Mouse (Mus musculus) liver, postnatal 0 days (tissue): ENCODE measurements around the gene Comtd1.

Source experiments
- CTCF ChIP-seq: sonication (generic); IDR thresholded peaks from 2 replicates; pipeline ENCODE4 v1.5.1; 2016; ENCODE audit warnings: antibody characterized with exemption, low read depth
- EP300 ChIP-seq: IDR thresholded peaks from 2 replicates; pipeline ENCODE4 v1.6.1; 2016; ENCODE audit warnings: antibody characterized with exemption, low read depth, mild to moderate bottlenecking

GRCm38 (mm10) chr14:21814606-21815005 lies 34.2 kb downstream of the Comtd1 start:
- TF ChIP-seq CTCF (no peak), EP300 (no peak)
